Mouse (Mus musculus) heart, embryonic 11.5 days (tissue): ENCODE results near the gene Pank4. TPM values are rescaled to one million over a fixed set of nuclear protein-coding genes. Genes with fewer than 3 reads are reported as not detected.

Experiments
- ATAC-seq: fragments of 200-750 bp; cut with Nextera tagmentation; replicated peaks from 2 replicates; pipeline ENCODE4 v1.8.0; 2017; ENCODE audit warnings: moderate library complexity; ENCODE audit not compliant: insufficient number of reproducible peaks, low FRiP score, low TSS enrichment
- H3K27ac ChIP-seq: fragments of 300-500 bp; sonication (generic); 2 replicates; pipeline ENCODE4 v1.5.1; 2014; ENCODE audit warnings: mild to moderate bottlenecking, low read depth, low read length
- H3K27me3 ChIP-seq: fragments of 300-500 bp; sonication (generic); 2 replicates; pipeline ENCODE4 v1.6.1; 2014; ENCODE audit warnings: mild to moderate bottlenecking, low read length, mixed read lengths; ENCODE audit not compliant: control insufficient read depth, insufficient read depth
- H3K36me3 ChIP-seq: fragments of 300-500 bp; sonication (generic); 2 replicates; pipeline ENCODE4 v1.6.1; 2014; ENCODE audit warnings: mild to moderate bottlenecking, low read length, moderate library complexity, mixed read lengths; ENCODE audit not compliant: control insufficient read depth, insufficient read depth
- H3K4me1 ChIP-seq: fragments of 300-500 bp; sonication (generic); 2 replicates; pipeline ENCODE4 v1.6.1; 2014; ENCODE audit warnings: low read length; ENCODE audit not compliant: control insufficient read depth, insufficient read depth
- H3K4me2 ChIP-seq: fragments of 300-500 bp; sonication (generic); 2 replicates; pipeline ENCODE4 v1.6.1; 2014; ENCODE audit warnings: mild to moderate bottlenecking, moderate library complexity
- H3K4me3 ChIP-seq: fragments of 300-500 bp; sonication (generic); 2 replicates; pipeline ENCODE4 v1.5.1; 2014; ENCODE audit warnings: low read depth, low read length
- H3K9ac ChIP-seq: fragments of 300-500 bp; sonication (generic); 2 replicates; pipeline ENCODE4 v1.6.1; 2014; ENCODE audit warnings: mild to moderate bottlenecking, low read depth, low read length, moderate library complexity
- H3K9me3 ChIP-seq: fragments of 300-500 bp; sonication (generic); replicated peaks from 2 replicates; pipeline ENCODE4 v1.6.1; 2016; ENCODE audit warnings: low read length; ENCODE audit not compliant: control insufficient read depth
- WGBS: fragments of 180-500 bp; shearing (Covaris S2); extraction: QIAGEN DNeasy Blood & Tissue Kit; methylation state at CpG from one replicate; pipeline ENCODE4 v1.1.7; 2014; ENCODE audit not compliant: insufficient replicate concordance; 5-methylcytosine and 5-hydroxymethylcytosine counted together
- polyA plus RNA-seq: library from polyadenylated mRNA; unstranded; fragments of >200 nt; fragmentation: Nextera tagmentation; extraction: Ambion mirVana; gene quantifications from 2 replicates; pipeline ENCODE4 v1.2.1, GENCODE M21; 2014

Gene Pank4
- polyA plus RNA-seq, 1 experiment from 2014 or later = 40.6 TPM

DNA sequence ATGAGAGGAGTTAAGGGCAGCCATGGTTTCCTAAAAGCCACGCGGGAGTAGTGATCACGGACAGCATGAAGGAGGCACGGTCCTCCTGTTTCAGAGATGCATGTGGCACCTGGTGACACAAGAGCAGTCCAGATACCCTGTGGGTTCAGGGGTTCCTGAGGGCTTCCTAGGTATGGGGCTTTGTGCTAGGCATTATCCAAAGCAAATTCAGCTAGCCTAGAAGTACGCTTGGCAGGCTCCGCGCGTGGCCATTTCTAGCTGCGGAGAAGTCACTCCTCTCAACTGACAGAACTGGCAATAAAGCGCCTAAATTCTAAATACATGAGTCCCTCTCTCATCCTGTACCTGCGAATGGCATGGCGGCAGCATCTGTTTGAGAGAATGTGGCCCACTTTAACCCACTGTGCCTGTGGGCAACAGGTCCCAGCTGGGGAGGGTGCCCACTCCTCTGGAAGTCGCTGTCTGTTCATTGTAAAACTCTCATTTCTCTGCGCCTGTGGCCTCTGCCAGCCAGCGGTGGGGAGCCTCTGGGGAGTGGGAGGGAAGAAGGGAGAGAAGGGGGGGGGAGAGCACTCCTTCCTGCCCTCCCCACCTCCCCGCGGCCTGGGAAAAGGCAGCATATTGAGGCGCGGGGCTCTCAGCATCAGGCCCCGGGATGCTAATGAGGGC, 3.8 kb upstream of the Pank4 start:
- peak overlapping the region; percentile 84 for H3K4me2 ChIP-seq
- no peaks in the 10 kb centered on the region for H3K9me3 ChIP-seq
- H3K27ac ChIP-seq = no peak overlapping the region
- H3K27me3 ChIP-seq = peaks cover 85% of the 10 kb centered on the region
- no peaks in the 10 kb centered on the region for H3K36me3 ChIP-seq
- ATAC-seq = no peak
- H3K4me1 ChIP-seq = peaks cover 35% of the 10 kb centered on the region
- H3K9ac ChIP-seq = no peak overlapping the region
- WGBS = 19% methylated on average over 20 of the region's 20 CpGs
- peak overlapping the region; percentile 42 for H3K4me3 ChIP-seq

DNA sequence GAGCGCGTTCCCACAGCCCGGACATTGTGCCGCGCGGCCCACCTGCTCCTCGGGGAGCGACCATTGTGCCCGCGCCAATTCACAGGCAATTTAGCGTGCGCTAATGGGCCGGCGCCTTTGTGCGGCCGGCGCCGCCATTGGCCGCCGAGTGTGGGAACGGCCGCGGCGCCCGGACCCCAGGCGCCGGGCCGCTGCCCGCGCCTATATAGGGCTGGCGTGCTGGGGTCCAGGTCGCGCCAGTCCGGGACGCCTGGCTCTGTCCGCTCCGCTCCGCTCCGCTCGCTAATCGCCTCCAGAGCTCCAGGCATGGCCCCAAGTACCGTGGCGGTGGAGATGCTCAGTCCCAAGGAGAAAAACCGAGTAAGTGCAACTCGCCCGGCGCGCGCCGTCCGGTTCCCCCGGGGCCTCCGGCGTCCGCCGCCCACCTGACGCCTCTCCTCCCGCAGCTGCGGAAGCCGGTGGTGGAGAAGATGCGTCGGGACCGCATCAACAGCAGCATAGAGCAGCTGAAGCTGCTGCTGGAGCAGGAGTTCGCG, 3.2 kb upstream of the Pank4 start, which contains the start of gene Hes5:
Gene Hes5, plus strand, starts transcription at position 234 of the 536 bp plus-strand sequence.
- peaks cover 81% of the 10 kb centered on the region for H3K27me3 ChIP-seq

DNA sequence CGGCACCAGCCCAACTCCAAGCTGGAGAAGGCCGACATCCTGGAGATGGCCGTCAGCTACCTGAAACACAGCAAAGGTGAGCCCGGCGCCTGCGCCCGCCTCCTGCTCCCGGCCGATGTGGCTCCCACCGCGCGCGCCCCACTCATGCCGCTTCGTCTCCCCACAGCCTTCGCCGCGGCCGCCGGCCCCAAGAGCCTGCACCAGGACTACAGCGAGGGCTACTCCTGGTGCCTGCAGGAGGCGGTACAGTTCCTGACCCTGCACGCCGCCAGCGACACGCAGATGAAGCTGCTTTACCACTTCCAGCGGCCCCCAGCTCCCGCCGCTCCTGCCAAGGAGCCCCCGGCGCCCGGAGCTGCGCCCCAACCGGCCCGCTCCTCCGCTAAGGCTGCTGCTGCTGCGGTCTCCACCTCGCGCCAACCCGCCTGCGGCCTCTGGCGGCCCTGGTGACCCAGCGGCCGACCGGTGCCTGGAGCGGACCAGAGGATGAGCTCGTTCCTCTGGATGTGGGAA, 2.6 kb upstream of the Pank4 start:
- no peak for ATAC-seq
- H3K4me1 ChIP-seq = peaks cover 45% of the 10 kb centered on the region
- no peaks in the 10 kb centered on the region for H3K36me3 ChIP-seq
- H3K4me3 ChIP-seq = peak overlapping the region; percentile 42
- peaks cover 76% of the 10 kb centered on the region for H3K27me3 ChIP-seq
- peak overlapping the region; percentile 84 for H3K4me2 ChIP-seq
- no peak overlapping the region for H3K27ac ChIP-seq
- peak overlapping the region; percentile 58 for H3K9ac ChIP-seq
- WGBS = under 1% methylated on average over 37 of the region's 47 CpGs
- no peaks in the 10 kb centered on the region for H3K9me3 ChIP-seq

More for the DNA sequence above, 3.2 kb upstream of the Pank4 start, which contains the start of gene Hes5:
- ATAC-seq = no peak
- under 1% methylated on average over 61 of the region's 65 CpGs for WGBS
- Histone ChIP-seq H3K36me3 (no peaks in the 10 kb centered on the region), H3K4me1 (peaks cover 41% of the 10 kb centered on the region), H3K9me3 (no peaks in the 10 kb centered on the region), H3K4me2 (peak within 1 kb of the TSS; percentile 84), H3K4me3 (peak within 1 kb of the TSS; percentile 42), H3K9ac (peak within 1 kb of the TSS; percentile 58), H3K27ac (no peak within 1 kb of the TSS)

DNA sequence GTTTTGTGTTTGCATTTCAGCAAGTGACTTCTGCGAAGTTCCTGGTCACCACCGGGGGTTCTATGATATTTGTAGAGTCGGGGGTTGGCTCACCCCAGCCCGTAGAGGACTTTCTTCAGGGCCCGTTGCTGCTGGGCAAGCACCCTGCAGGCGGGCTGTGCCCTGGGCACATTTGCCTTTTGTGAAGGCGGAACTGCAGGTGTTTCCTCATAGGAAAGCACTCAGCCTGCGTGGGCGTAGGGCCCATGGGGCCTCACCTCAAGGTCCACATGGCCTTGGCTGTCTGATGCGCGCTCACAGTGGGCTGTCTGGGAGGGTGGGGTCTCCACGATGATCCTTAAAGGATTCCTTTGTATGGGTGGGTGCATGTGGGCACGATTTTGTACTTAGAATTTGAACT, 2.0 kb upstream of the Pank4 start:
- H3K27ac ChIP-seq = no peak overlapping the region
- 23% methylated on average over 13 of the region's 13 CpGs for WGBS
- peaks cover 52% of the 10 kb centered on the region for H3K4me1 ChIP-seq
- peak overlapping the region; percentile 0; the same call in 1 of the 2 replicates for H3K4me3 ChIP-seq
- H3K36me3 ChIP-seq = no peaks in the 10 kb centered on the region
- peak overlapping the region; percentile 84; the same call in 1 of the 2 replicates for H3K4me2 ChIP-seq
- H3K9me3 ChIP-seq = no peaks in the 10 kb centered on the region
- H3K9ac ChIP-seq = no peak overlapping the region
- no peak for ATAC-seq
- peaks cover 69% of the 10 kb centered on the region for H3K27me3 ChIP-seq

DNA sequence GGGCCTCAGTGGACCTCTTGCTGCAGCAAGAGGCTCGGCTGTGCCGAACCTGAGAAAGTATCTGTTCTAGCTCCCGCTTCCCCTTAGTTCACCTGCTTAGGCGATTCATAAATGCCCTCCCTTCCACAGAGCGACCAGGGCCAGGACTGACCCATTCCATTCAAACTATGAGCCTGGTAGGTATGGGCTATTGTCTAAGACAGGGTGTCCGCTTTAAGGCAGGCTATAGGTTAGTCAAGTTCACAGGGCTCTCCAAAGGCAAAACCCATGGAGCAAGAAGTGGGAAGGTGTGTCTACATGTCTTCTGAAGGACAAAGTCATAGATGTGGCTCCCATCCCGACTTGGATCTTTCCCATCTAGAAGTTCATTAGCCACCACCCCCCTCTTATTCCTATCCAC, 1.2 kb upstream of the Pank4 start:
- peaks cover 62% of the 10 kb centered on the region for H3K27me3 ChIP-seq
- no peak overlapping the region for H3K4me3 ChIP-seq
- H3K36me3 ChIP-seq = no peaks in the 10 kb centered on the region
- ATAC-seq = no peak
- no peaks in the 10 kb centered on the region for H3K9me3 ChIP-seq
- no peak overlapping the region for H3K9ac ChIP-seq
- no peak overlapping the region; the same call in 1 of the 2 replicates for H3K4me2 ChIP-seq
- H3K4me1 ChIP-seq = peaks cover 58% of the 10 kb centered on the region
- 75% methylated on average over 7 of the region's 7 CpGs for WGBS
- H3K27ac ChIP-seq = no peak overlapping the region

DNA sequence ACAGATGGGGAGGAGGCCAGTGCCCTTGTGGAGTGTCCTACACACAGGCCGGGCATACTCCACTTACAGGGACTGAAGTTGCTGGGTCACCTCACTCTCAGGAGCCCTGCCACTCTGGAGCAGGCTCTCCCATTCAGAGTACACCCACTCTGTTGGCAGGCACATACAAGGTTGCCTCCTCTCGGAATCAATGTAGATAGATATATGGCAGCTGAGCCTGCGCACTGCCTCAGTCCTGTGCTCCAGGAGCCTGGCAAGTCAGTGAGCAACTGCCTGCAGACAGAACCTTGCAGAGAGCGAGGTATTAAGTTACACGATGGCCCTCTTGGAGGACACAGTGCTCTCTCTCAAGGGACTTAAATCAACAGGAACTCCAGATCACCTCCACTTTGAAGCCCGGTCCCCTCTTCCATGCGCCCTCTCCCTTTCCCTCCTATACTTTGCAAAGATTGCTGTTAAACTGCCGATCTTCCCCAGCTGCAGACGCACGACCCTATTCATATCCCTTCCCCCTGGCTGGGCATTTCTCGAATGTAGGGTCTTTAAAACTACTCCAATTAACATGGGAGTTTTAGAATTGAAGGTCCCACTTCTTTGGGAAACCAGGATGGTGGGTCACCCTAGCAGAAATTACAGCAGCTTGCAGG, 610 bp upstream of the Pank4 start:
- Histone ChIP-seq H3K27ac (no peak overlapping the region), H3K4me1 (peaks cover 53% of the 10 kb centered on the region), H3K27me3 (peaks cover 55% of the 10 kb centered on the region), H3K9ac (no peak overlapping the region; the same call in 1 of the 2 replicates), H3K4me2 (peak overlapping the region; percentile 93), H3K36me3 (no peaks in the 10 kb centered on the region), H3K9me3 (no peaks in the 10 kb centered on the region), H3K4me3 (peak overlapping the region; percentile 81)
- ATAC-seq = no peak
- whole genome bisulfite sequencing = 32% methylated on average over 11 of the region's 11 CpGs

DNA sequence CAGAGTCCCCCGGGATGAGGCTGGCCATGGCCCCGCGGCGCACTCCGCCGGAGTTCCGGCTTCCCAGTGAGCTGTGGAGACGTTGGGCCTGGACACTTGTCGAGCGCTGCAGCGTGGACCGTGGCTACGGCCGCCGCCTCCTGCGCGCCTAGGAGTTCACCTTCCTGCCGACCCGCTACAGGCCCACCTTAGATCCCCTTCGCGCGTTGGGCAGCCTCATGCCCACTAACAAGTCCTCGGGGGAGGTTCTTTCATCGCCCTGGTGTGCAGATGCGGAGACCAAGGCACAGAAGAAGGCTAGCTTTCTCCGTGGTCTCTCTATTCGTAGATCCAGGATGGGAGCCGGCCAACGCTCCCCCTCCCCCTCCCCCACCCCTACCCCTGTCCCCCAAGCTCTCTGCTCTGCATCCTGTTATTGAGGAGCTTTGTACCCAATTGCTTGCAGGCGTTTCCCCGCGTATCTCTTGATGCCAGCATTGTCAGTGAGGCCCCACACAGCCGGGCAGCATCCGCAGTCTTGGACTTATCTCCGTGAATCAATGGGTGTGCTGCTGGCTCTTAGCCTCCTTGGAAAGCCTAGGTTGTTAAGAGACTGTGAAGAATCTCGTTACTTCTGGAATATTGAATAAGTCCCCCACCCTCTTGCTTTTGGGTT, 785 bp downstream of the Pank4 start:
- peak overlapping the region; percentile 90 for H3K9ac ChIP-seq
- peaks cover 8% of the 10 kb centered on the region; the same call in 1 of the 2 replicates for H3K36me3 ChIP-seq
- H3K9me3 ChIP-seq = no peaks in the 10 kb centered on the region
- ATAC-seq = no peak
- H3K4me3 ChIP-seq = peak overlapping the region; percentile 81
- H3K27ac ChIP-seq = peak overlapping the region; percentile 91
- peak overlapping the region; percentile 93 for H3K4me2 ChIP-seq
- 2% methylated on average over 36 of the region's 36 CpGs for WGBS
- peaks cover 49% of the 10 kb centered on the region for H3K4me1 ChIP-seq
- H3K27me3 ChIP-seq = peaks cover 41% of the 10 kb centered on the region

DNA sequence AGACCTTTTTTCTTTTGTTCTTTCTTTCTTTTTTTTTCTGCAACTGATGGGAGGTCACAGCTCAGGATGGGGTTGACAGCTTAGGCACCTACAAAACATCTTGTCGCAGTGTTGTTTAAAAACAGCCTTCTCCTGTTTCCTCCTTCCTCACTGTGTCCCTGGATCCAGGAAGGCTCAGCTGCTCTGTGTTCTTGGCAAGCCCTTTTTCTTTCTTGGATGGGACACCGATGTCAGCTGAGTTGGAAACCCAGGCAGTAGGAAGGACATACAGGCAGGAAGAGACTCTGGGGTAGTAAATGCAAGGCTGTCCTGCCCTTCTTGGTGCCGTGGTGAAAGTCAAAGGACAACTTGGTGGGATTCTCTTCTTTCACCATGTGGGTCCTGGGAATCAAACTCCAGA, 1.9 kb downstream of the Pank4 start:
- no peak overlapping the region for H3K27ac ChIP-seq
- H3K9ac ChIP-seq = 0 out of 2 replicates have a peak overlapping the region, but pooled peaks have one; percentile 11
- H3K36me3 ChIP-seq = peaks cover 17% of the 10 kb centered on the region
- H3K4me3 ChIP-seq = no peak overlapping the region
- H3K9me3 ChIP-seq = no peaks in the 10 kb centered on the region
- no peak for ATAC-seq
- WGBS = 76% methylated on average over 3 of the region's 3 CpGs
- peak overlapping the region; percentile 93 for H3K4me2 ChIP-seq
- peaks cover 42% of the 10 kb centered on the region for H3K4me1 ChIP-seq
- H3K27me3 ChIP-seq = peaks cover 30% of the 10 kb centered on the region
